Mouse (Mus musculus): Measurements from ENCODE around the gene Gja5. TPM values are rescaled to one million over a fixed set of nuclear protein-coding genes. Genes with fewer than 3 reads are reported as not detected.
"Not testable (repeated sequence)": the region's sequence is repeated elsewhere in the genome, so short reads cannot be mapped to it uniquely, and the experiment has no call there.

Gja5 gene
- polyA plus RNA-seq, 1 experiment from 2014 or later = 7.2 TPM

DNA sequence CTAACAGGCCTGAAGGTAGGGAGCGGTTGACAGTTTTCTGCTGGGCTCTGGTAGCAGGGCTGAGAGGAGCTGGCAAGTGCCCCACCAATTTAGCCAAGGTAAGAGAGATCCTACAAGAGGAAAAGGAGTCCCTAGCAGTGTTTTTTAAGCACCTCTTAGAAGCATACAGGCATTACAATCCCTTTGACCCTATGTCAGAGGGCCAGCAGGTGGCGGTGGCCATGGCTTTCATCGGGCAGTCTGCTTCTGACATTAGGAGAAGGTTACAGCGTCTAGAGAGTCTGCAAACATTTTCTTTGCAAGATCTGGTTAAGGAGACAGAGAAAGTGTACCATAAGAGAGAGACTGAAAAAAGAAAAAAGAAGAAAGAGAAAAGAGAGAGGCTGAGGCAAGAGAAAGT, 183.8 kb downstream of the Gja5 start:
- H3K27ac ChIP-seq (replicated peaks); H3K4me3 ChIP-seq; H3K4me1 ChIP-seq; H3K27me3 ChIP-seq (ENCODE audit: low read depth, poor library complexity, severe bottlenecking); DNase-seq (ENCODE audit: low spot score); H3K36me3 ChIP-seq: not testable (repeated sequence)
- H3K9me3 ChIP-seq (replicated peaks) = peaks cover 15% of the 10 kb centered on the region
- 89% methylated on average over 4 of the region's 4 CpGs for WGBS

DNA sequence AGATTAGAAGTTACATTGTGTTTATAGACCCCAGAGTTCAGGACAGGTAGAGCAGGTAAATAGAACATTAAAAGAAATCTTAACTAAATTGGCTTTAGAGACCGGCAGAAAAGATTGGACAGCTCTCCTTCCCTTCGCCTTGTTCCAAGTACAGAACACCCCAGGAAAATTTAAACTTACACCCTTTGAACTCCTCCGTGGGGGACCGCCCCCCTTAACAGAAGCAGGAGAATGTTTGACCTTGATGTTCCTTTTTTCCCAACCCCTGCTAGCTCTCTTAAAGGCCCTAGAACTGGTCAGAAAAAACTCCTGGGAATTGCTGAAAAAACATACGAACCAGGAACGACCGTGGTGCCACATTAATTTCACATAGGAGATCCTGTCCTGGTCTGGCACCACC, 187.5 kb downstream of the Gja5 start:
- WGBS = 89% methylated on average over 7 of the region's 7 CpGs
- not testable (repeated sequence) for H3K27me3 ChIP-seq (ENCODE audit: low read depth, poor library complexity, severe bottlenecking); H3K4me1 ChIP-seq; H3K9me3 ChIP-seq (replicated peaks); DNase-seq (ENCODE audit: low spot score); H3K36me3 ChIP-seq; H3K27ac ChIP-seq (replicated peaks); H3K4me3 ChIP-seq

DNA sequence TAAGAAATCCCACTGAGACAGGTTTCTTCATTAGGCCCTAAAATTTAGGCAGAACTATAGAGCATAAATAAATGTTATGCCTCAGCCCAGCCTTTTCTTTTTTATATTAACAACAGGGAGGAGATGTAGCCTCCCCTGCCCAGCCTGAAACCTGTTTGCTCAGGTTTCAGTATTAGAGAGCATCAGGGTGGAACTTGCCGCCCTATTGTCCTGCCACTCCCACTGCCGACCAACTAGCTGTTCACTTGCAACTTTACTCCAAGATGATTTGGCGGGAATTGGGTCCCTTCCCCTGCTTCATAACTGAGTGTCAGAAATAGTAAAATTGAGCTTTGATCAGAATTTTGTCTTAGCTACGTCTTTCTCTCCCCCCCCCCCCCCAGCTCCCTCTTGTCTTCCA, 192.2 kb downstream of the Gja5 start:
- DNase-seq (ENCODE audit: low spot score); H3K27me3 ChIP-seq (ENCODE audit: low read depth, poor library complexity, severe bottlenecking); H3K9me3 ChIP-seq (replicated peaks); H3K36me3 ChIP-seq; H3K27ac ChIP-seq (replicated peaks); H3K4me1 ChIP-seq; H3K4me3 ChIP-seq: not testable (repeated sequence)
- WGBS = 82% methylated on average over 4 of the region's 4 CpGs

- Histone ChIP-seq H3K9me3 (replicated peaks) (no peaks in the 10 kb centered on the region), H3K27ac (replicated peaks) (0 out of 2 replicates have a peak overlapping the region, but pooled peaks have one; percentile 9), H3K36me3 (no peaks in the 10 kb centered on the region), H3K4me3 (no peak overlapping the region), H3K4me1 (peaks cover 6% of the 10 kb centered on the region; the same call in 1 of the 2 replicates), H3K27me3 (ENCODE audit: low read depth, poor library complexity, severe bottlenecking) (no peaks in the 10 kb centered on the region)
- WGBS = 80% methylated on average over 10 of the region's 10 CpGs
- no peak for DNase-seq (ENCODE audit: low spot score)
Measured at GRCm38 (mm10) chr3:97100784-97101641, 196.5 kb downstream of the Gja5 start.

GRCm38 (mm10) chr3:97103946-97104345, 199.5 kb downstream of the Gja5 start:
- H3K36me3 ChIP-seq; H3K4me1 ChIP-seq; H3K27me3 ChIP-seq (ENCODE audit: low read depth, poor library complexity, severe bottlenecking); DNase-seq (ENCODE audit: low spot score); H3K4me3 ChIP-seq; H3K27ac ChIP-seq (replicated peaks): not testable (repeated sequence)
- peaks cover 14% of the 10 kb centered on the region; the same call in 1 of the 2 replicates for H3K9me3 ChIP-seq (replicated peaks)
- 96% methylated on average over 4 of the region's 5 CpGs for WGBS

DNA sequence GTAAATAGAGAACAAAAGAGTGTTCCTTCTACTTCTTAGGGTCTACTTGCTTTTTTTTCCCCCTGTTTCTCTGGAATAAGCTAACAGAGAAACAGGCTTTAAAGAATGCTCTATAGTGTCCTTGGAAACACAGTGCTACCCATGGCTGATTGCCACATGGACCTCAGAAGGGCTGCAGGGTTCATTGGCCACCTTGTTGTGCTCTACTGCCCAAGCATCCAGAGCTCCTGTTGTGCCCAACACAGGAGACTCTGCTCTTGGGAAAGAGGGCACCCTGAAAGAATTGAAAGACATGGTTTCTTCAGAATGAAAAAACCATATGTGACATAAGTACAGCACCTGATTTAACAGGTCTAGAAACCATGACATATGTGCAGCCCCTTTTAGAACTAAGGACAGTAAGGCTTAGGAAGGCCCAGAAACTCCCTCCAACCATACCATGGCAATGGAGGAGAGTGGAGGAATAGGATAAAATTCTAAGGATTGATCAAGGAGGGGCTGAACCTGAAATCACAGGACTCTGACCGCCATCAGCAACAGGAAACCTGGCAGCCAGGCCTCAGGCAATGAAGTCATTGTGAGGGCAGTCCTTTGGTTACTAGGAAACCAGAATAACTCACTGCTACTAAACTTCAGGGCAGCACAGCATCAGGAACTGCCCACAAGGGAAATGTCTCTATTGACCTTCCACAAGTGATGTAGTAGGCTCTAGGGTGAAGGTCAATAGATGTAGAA, 200.4 kb downstream of the Gja5 start:
- H3K4me3 ChIP-seq = no peak overlapping the region
- 77% methylated on average over 1 of the region's 1 CpGs for WGBS
- H3K9me3 ChIP-seq (replicated peaks) = peaks cover 14% of the 10 kb centered on the region; the same call in 1 of the 2 replicates
- peaks cover 6% of the 10 kb centered on the region; the same call in 1 of the 2 replicates for H3K4me1 ChIP-seq
- H3K27ac ChIP-seq (replicated peaks) = no peak overlapping the region
- DNase-seq (ENCODE audit: low spot score) = no peak
- H3K36me3 ChIP-seq = no peaks in the 10 kb centered on the region
- no peaks in the 10 kb centered on the region for H3K27me3 ChIP-seq (ENCODE audit: low read depth, poor library complexity, severe bottlenecking)

DNA sequence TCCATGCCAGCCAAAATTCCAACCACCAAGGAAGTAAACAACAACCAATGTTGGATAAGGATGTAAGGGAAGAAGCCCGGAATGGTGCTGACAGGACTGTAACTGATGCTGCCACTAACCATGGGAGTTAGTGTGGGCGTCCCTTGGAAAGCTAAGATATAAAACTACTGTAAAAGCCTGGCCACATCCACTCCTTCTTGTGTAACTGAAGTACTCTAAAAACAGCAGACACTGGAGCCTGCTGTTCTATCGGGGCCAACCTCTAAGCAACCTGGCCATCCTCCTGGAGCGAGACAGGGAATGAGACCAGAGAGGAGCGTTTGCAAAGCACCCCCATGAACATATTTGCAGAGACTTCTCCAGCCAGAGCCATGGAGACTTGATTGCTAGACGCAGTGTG, 213.0 kb downstream of the Gja5 start:
- H3K9me3 ChIP-seq (replicated peaks) = no peaks in the 10 kb centered on the region
- H3K36me3 ChIP-seq = no peaks in the 10 kb centered on the region
- H3K4me3 ChIP-seq = no peak overlapping the region
- no peaks in the 10 kb centered on the region for H3K4me1 ChIP-seq
- H3K27me3 ChIP-seq (ENCODE audit: low read depth, poor library complexity, severe bottlenecking) = no peaks in the 10 kb centered on the region
- no peak for DNase-seq (ENCODE audit: low spot score)
- 92% methylated on average over 6 of the region's 6 CpGs for WGBS
- no peak overlapping the region for H3K27ac ChIP-seq (replicated peaks)

DNA sequence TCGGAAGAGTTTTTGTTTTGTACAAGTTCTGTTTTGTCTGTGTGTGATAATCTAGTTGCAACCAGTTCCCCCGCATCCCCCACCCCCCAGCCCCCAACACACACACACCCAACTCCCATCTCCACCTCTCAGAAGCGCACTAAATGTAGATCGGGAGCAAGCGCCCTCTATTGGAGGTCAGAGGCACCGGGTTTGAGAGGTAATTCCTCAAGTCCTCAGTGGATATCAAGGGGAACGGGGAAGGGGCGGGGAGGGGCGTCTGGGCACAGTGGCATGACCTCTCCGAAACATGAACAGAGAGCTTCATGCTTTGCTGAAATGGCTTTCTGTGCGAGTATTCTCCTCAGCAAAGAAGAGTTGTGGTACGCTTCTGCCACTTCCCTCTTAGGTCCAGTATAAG, 213.8 kb downstream of the Gja5 start:
- Histone ChIP-seq H3K27me3 (ENCODE audit: low read depth, poor library complexity, severe bottlenecking) (no peaks in the 10 kb centered on the region), H3K9me3 (replicated peaks) (no peaks in the 10 kb centered on the region), H3K36me3 (no peaks in the 10 kb centered on the region), H3K27ac (replicated peaks) (no peak overlapping the region), H3K4me3 (no peak overlapping the region), H3K4me1 (no peaks in the 10 kb centered on the region)
- DNase-seq (ENCODE audit: low spot score) = no peak
- 60% methylated on average over 12 of the region's 12 CpGs for WGBS

DNA sequence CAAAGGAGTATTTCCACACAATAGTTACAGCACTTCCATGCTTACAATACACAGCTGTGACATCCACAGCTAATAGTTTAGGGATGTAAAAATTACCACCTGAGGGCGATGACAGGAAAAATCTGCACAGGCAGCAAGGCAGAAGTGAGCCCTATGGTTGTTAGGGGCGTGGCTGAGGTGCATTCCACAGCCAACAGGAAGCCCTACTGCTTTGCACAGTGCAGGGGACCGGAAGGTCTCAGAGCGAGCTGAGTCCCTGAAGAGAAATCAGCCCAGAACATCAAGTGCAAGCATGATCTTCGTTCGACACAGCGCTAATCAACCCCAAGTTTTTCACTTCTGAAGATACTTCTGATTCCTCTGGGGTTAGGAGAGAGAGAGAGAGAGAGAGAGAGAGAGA, 219.7 kb downstream of the Gja5 start:
- DNase-seq (ENCODE audit: low spot score) = no peak
- no peaks in the 10 kb centered on the region for H3K9me3 ChIP-seq (replicated peaks)
- no peak overlapping the region for H3K4me3 ChIP-seq
- WGBS = 63% methylated on average over 7 of the region's 7 CpGs
- no peaks in the 10 kb centered on the region for H3K4me1 ChIP-seq
- no peak overlapping the region for H3K27ac ChIP-seq (replicated peaks)
- H3K27me3 ChIP-seq (ENCODE audit: low read depth, poor library complexity, severe bottlenecking) = no peaks in the 10 kb centered on the region
- no peaks in the 10 kb centered on the region for H3K36me3 ChIP-seq

Other genes starting within 250 kb of the Gja5 start
- 0.06 and 0.29 TPM in 2 replicates for gene Ankrd35, start 234.6 kb upstream of the Gja5 start, polyA plus RNA-seq (2016; fragmentation: Nextera tagmentation; extraction: Ambion mirVana)
- gene Pias3, start 208.3 kb upstream of the Gja5 start, polyA plus RNA-seq (2016; fragmentation: Nextera tagmentation; extraction: Ambion mirVana) = 50.6 and 57.3 TPM in 2 replicates
- 16.6 and 20.0 TPM in 2 replicates for gene Nudt17, start 196.1 kb upstream of the Gja5 start, polyA plus RNA-seq (2016; fragmentation: Nextera tagmentation; extraction: Ambion mirVana)
- 44.3 and 47.0 TPM in 2 replicates for gene Polr3c, start 177.1 kb upstream of the Gja5 start, polyA plus RNA-seq (2016; fragmentation: Nextera tagmentation; extraction: Ambion mirVana)
- gene Rnf115, start 177.0 kb upstream of the Gja5 start, polyA plus RNA-seq (2016; fragmentation: Nextera tagmentation; extraction: Ambion mirVana) = 73.0 and 73.5 TPM in 2 replicates
- gene Pdzk1, start 75.4 kb upstream of the Gja5 start, polyA plus RNA-seq (2016; fragmentation: Nextera tagmentation; extraction: Ambion mirVana) = 0.57 and 1.0 TPM in 2 replicates
- gene Cd160, start 75.3 kb upstream of the Gja5 start, polyA plus RNA-seq (2016; fragmentation: Nextera tagmentation; extraction: Ambion mirVana) = 0.10 and 0.22 TPM in 2 replicates
- gene Gpr89, start 653 bp downstream of the Gja5 start, polyA plus RNA-seq (2016; fragmentation: Nextera tagmentation; extraction: Ambion mirVana) = 34.6 and 36.7 TPM in 2 replicates
- gene Gja8, start 21.3 kb downstream of the Gja5 start, polyA plus RNA-seq (2016; fragmentation: Nextera tagmentation; extraction: Ambion mirVana) = 0.02 TPM in 2 replicates

All from midbrain, embryonic 10.5 days (tissue).